Mouse (Mus musculus) heart, adult 11 months (tissue): Measurements from ENCODE around the gene Add3.

Experiments used
- DNase-seq: peaks from one replicate; pipeline ENCODE4 v3.0.0; 2022

Gene Add3

DNA sequence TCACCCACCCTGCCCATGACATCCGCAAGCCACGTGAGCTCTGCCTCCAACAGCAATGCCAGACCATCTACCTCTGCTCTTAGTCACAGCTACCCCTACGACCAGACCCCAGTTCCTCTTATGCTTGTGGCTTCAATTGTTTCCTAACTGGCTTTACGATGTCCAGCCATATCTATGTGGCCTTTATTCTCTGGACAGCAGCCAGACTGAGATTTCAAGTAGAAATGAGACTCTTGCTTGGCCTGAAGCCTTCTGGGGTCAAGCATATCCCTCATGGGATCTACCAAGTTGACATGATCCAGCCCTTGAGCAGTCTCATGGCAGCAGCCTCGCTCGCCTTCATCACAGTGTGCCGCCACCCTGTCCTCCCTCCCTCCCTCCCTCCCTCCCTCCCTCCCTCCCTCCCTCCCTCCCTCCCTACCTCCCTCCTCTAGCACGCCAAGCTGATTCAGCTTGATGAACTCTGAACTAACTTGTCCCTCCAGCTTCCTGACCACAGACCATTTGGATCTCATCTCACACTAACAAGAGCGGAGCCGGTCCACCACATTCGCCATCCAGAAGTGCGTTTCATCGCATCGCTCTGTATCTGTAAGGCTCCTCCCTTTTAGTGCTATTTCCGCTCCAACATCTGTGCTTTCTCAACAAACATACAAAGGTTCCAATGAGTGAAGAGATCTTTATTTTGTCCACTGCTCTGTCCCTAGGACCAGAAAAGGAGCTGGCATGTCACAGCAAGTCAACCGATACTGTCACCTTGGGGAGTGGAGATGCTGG is 9.7 kb upstream of the Add3 start:
- DNase-seq, result peak; percentile 95

GRCm38 (mm10) chr19:53132471-53132870 is 7.8 kb upstream of the Add3 start:
- peak; percentile 90 for DNase-seq

- peak; percentile 70 for DNase-seq
Observed at GRCm38 (mm10) chr19:53136336-53137090, 3.7 kb upstream of the Add3 start.

DNA sequence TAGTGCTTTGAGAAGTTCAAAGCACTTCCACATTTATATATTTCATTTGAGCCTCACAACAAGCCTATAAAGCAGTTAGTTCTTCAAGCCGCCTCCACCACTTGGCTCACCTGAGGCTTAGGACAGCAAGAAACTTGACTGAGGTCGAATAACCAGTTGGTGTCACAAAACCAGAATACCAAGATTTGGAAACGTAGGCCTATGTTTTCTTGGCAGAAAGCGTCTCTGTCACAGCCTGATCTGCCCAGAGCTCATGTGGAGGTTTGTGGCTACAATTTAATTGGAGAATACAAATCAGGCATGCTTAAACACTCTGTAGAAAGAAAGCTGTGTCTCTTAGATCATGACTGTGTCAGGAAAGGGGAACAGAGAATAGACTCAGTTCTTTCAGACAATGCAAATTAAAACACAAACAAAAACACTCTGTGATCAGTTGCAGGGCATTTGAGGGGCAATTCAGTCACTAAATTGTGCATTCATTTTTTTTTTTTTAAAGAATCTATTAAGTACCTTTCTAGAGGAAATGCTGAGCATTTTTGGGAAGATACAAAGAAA is 3.0 kb upstream of the Add3 start:
- peak; percentile 71 for DNase-seq

DNA sequence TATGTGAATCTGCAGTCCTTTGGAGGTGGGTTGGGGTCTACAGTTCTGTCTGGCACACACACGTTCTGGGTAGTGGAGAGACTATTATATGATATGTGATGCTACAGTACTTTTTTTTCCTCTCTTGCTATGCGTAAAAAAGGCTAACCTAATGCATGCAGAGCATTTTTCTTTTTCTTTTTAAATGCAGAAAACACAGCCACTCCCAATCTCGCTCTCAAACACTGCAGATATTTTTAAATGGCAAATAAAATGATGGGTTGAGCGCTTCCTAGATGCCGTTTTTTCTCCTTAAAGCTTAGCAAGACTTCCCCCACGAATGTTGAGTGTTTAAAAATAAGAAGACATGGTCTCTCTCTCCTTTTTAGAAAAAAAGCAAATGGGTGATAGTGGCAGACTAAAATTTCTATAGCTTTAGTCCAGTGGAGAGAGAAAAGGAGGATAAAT is 584 bp downstream of the Add3 start:
- no peak for DNase-seq

- peak; percentile 99 for DNase-seq
Observed at GRCm38 (mm10) chr19:53141251-53142072, 1.2 kb downstream of the Add3 start.

DNA sequence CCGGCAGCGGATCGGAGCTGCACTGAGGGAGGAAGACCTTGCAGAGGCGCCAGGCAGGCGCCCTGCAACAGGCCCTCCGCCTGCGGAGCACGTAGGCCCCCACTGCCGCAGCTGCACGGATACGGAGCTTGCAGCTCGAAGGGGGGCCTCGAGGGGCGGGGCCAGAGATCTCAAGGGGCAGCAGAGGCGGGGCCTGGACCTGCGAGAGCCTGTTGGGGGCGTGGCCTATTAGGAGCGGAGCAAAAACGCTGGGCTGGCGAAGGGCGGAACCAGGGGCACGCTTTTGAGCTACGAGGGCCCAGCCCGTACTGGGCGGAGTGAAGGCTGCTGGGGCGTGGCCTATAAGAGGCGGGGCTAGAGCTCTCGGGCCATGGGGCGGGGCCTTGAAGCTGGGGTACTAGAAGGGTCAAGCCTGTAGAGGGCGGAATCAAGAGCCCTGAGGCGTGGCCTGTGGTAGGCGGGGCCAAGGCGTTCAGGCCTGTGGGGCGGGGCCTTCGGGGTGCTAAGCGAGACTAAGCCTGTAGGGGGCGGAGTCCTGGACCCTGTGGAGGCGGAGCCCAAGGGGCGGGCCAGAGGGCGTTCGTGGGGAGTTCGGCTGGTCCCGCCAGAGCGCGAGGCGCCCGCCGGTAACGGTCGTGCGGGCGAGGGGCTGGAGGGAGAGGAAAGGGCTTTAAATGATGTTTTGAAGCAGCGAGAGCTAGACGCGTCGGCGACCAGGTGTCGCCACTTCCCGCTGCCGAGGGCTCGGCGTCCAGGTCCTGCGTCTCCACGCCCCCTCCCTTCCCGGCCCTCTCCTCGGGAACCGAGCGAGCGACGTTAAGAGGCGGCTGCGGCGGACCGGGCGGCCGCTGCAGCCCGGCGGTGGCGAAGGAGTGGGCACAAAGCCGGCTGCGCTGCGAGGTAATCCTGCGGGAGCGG is 2.2 kb downstream of the Add3 start:
- peak; percentile 100 for DNase-seq

DNA sequence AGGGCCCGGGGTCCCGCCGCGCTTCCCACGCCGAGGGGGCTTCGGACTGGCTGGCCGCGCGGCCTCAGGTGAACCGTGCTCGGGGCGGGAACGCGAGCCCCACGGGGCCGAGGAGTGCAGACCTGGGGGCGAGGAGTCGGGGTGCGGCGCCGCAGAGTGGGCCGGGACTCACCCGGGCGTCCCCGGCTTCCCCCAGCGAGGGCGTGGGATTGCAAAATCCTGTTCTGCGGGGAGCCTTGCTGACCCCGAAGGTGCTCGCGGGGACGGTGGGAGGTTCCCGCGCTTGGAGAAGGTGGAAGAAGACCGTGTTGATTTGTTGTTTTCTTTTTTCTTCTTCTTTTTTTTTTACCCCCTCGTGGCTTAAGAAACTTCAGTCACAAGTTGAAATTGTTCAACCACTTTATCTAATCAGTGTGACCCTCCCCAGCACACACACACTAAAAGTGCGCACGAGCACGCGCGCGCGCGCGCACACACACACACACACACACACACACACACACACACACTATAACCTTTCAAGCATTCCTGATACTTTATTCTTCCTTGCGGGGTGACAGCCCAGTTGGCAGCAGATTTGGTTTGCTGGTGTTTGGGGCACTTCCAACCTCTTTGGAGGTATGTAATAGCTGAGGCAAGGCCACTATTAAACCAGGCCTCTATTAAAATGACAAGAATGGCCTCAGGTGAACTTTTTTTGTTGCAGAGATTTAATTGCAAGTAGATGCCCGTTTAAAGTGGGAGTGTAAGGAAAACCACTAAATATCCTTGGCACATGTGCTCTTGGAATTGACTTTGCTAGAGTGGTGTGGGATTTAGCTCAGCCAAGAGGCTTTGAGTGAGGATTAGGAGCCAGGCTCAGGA is 3.1 kb downstream of the Add3 start:
- DNase-seq, result no peak

GRCm38 (mm10) chr19:53145075-53145474 is 4.8 kb downstream of the Add3 start:
- DNase-seq, result no peak

GRCm38 (mm10) chr19:53149381-53149780 is 9.1 kb downstream of the Add3 start:
- peak; percentile 74 for DNase-seq

GRCm38 (mm10) chr19:53152451-53152850 is 12.2 kb downstream of the Add3 start:
- peak; percentile 91 for DNase-seq

DNA sequence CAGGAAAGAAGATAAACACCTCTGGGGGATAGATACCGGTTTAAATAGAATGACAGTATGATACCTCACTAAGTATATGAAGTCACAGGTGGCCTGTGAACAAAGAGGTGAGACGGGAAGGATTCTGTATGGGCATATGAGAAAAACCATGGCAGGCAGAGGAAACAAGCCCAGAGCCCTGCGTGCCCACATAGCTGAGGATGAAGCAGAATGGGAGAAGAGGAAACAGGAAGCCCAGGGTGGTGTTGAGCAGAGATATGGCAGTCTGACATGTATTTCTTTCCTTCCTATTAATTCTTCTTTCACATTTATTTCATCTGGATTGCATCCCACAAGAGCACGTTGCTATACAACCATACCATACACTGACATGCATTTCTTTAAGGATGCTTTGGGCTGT is 12.9 kb downstream of the Add3 start:
- peak; percentile 71 for DNase-seq

DNA sequence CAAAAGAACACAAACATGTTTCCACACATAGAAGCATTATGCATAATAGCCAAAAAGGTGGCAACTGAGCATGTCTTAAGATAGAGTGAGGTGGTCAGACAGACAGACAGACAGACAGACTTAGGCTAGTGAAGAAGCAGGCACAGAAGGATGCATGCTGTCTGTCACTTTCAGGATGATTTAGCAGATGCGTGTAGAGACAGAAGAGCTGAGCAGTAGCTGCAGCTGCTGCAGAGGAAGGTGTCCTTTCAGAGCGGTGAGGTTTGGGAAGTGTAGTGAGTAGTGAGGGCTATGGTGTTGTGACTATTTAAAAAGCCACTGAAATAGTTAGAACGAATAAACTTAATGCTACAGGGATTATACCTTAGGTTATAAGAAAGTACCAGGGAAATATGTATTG is 13.9 kb downstream of the Add3 start:
- peak; percentile 54 for DNase-seq

DNA sequence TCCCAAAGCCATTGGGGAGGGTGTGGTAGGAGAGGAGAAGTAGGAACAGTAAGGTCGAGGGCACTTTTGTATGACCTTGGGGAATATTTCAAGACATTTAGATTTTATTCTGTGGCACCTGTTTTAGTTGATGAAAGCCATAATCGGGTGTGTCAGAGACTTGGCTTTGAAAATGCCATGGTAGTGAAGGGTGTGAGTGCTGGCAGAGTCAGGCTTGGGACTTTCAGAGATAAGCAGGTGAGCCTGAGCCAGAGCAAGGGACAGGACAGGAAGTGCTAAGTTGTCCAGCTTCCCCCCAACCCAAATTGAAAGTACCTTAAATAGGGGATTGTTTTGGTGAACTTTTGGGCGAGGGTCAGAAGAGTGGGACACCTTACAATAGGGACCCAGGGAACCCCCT is 16.1 kb downstream of the Add3 start:
- peak; percentile 81 for DNase-seq

DNA sequence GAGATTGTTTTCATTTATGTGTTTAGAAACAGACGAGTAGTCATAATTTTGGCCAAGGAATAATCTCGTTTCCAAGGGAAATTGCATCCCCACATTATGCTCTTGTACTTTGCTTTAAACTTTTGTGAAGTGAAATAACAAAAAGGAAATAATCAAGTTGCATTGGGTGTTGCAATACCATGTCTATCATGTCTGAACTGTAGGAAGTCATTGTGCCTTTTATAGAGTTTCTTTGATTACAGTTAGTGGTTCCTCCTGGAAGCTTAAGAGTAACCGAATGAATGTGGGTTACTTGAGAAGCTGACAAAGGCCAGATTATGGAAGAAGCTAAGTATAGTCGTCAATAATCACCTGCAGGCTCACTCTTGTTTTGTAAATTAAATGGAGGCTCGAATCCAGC is 16.9 kb downstream of the Add3 start:
- DNase-seq, result peak; percentile 14

DNA sequence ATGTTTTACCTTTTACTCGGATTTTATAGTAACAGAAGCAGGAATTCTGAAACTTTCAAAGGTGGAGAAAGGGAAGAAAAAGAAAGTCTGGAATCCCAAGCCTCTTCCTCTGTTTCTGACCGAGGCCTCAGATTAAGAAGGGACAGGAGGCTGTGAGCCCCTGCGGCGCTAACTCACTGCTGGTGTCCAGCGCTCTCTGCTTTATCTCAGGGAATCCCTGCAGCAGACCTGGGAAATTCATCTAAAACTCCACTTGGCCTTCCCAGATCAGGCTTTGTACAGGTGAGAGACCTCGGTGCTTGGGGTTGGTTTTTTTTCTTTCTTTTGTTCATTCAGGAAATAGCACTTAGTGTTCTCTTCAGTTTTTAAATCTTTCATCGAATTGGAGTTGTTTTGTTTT is 19.1 kb downstream of the Add3 start:
- DNase-seq, result peak; percentile 57

DNA sequence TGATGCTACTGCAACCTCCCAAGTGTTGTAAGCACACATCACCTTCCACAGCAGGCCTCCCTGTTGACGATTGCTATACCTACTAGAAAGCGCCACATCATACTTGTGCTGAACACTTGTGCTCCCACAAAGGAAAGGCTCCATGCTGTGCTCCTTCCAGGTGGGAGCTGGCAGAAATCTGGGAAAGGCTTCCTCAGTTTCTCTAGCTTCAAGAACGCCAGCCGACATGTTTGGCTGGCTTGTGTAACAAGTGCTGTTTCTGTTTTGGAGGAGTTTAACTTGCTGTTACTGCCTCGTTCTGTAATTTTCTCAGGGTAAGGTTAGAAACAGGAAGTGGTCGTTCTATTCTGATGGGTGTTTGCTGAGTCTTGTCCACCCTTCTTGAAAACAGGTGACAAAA is 22.7 kb downstream of the Add3 start:
- DNase-seq, result peak; percentile 80

GRCm38 (mm10) chr19:53164645-53165044 is 24.4 kb downstream of the Add3 start:
- peak; percentile 84 for DNase-seq

DNA sequence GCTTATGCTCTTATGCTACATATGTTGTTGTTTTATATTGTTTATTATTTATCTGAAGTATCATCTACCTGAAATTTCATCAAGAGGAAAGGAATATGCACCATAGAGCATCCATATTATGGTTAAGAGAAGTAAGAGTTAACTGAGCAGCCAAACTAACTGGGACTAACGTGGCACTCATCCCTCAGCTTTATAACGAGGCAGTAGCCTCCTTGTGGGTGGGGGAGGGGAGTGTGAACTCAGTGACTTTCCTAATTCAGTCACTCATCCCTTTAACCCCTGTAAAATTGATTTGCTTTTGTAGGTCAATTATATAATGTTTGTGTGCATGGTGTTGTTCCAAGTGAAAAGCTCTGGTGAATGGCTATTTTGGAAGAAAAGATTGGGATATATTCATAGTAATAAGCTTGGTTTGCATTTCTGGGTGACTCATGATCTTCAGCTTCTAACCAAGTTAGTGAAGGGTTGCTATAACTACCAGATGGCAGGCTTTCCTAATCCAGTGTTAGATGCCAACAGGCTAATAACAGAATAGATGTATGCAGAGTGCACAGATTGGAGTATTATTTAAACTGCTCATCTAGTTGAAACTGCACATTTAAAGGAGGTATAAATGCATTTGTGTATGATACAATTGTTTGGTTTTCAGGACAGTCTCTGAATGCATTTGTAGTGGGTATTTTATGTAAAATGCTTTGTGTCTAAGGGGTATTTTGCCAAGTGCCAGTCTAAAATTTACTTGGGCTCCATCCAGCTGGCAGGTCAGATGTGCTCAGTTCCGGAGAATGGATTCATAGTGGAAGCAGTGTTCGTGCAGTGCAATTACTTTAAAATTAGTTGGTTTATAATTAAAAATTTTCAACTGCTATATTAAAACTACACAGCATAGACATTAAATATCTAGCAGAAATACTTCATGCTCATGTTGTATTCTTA is 25.3 kb downstream of the Add3 start:
- peak; percentile 80 for DNase-seq

GRCm38 (mm10) chr19:53166367-53166766 is 26.1 kb downstream of the Add3 start:
- DNase-seq, result peak; percentile 87
